Mouse (Mus musculus) telencephalon, adult 2 months (tissue): ENCODE results near the gene Cpne5.
A peak's percentile ranks its signal among the peaks of the same experiment; 100 is the strongest.

Source experiments
- DNase-seq: peaks from one replicate; pipeline ENCODE4 v3.0.0-alpha.2; 2011; ENCODE audit warnings: low read depth, low spot score

The Cpne5 gene

GRCm38 (mm10) chr17:29170431-29171000 is 67.5 kb downstream of the Cpne5 start:
- no peak for DNase-seq

GRCm38 (mm10) chr17:29168996-29169601 is 68.9 kb downstream of the Cpne5 start:
- DNase-seq: no peak

GRCm38 (mm10) chr17:29168438-29168837 is 69.5 kb downstream of the Cpne5 start:
- no peak for DNase-seq

- DNase-seq: no peak
Measured at GRCm38 (mm10) chr17:29167371-29167770, 70.6 kb downstream of the Cpne5 start.

GRCm38 (mm10) chr17:29165967-29166578 is 71.9 kb downstream of the Cpne5 start:
- DNase-seq: no peak

- DNase-seq: no peak
Measured at GRCm38 (mm10) chr17:29165452-29165851, 72.5 kb downstream of the Cpne5 start.

- DNase-seq: no peak
Measured at GRCm38 (mm10) chr17:29164469-29165111, 73.4 kb downstream of the Cpne5 start.

- no peak for DNase-seq
Measured at GRCm38 (mm10) chr17:29162334-29162733, 75.6 kb downstream of the Cpne5 start.

GRCm38 (mm10) chr17:29159743-29160455 is 78.1 kb downstream of the Cpne5 start:
- DNase-seq: no peak

- DNase-seq: no peak
Measured at GRCm38 (mm10) chr17:29159320-29159719, 78.6 kb downstream of the Cpne5 start.

GRCm38 (mm10) chr17:29158899-29159298 is 79.1 kb downstream of the Cpne5 start:
- no peak for DNase-seq

GRCm38 (mm10) chr17:29156866-29157265 is 81.1 kb downstream of the Cpne5 start:
- no peak for DNase-seq

- DNase-seq: no peak
Measured at GRCm38 (mm10) chr17:29156396-29156795, 81.6 kb downstream of the Cpne5 start.

- DNase-seq: peak; percentile 78
Measured at GRCm38 (mm10) chr17:29155355-29156135, 82.4 kb downstream of the Cpne5 start.

GRCm38 (mm10) chr17:29154247-29154646 is 83.7 kb downstream of the Cpne5 start:
- no peak for DNase-seq

GRCm38 (mm10) chr17:29152547-29152946 is 85.4 kb downstream of the Cpne5 start:
- DNase-seq: no peak

- DNase-seq: no peak
Measured at GRCm38 (mm10) chr17:29149766-29150165, 88.2 kb downstream of the Cpne5 start.

- no peak for DNase-seq
Measured at GRCm38 (mm10) chr17:29147773-29148172, 90.2 kb downstream of the Cpne5 start.

GRCm38 (mm10) chr17:29147273-29147672 is 90.7 kb downstream of the Cpne5 start:
- no peak for DNase-seq

GRCm38 (mm10) chr17:29145101-29145500 is 92.9 kb downstream of the Cpne5 start:
- DNase-seq: no peak

- DNase-seq: no peak
Measured at GRCm38 (mm10) chr17:29143266-29143665, 94.7 kb downstream of the Cpne5 start.
